9 mouse cellular contexts compared by ENCODE assay signal in the genomic region with DNA sequence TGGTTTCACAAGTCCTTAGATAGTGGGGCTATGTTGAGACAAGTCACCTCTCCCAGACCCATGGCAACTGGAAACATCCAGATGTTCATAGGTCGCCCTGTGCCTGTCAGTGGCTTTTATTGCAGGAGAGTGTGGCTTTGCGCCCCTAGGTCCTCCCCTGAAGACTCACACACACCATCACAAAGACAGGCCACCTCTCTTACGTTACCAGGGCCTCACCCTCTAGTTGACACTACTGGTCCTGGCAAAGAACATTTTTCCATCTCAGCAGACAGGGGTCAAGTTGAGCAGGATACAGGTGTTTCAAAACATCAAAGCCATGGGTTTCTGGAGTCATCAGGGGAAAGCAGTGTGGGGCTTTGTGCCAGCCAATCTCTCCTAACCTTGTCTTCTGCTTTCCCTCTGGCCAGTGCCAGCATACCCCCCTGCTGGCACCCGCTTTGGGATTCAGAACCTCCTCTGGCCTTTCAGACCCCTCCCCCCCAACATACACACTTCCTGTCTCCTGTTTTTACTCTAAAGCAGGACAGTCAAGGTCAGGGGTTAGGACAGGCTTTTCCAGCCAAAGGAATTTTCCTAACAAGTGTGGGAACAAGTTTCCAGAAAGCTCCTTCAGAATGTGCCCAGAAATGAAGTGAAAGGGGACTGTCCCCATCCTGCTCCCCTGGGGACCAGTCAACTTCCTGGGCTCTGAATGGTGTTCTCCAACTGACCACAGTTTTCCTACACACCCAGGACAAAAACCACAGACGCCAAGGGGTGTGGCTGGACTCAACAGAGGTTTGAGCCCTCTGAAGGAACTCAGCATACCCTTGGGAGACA. TPM values are rescaled to one million over a fixed set of nuclear protein-coding genes. Genes with fewer than 3 reads are reported as not detected.
DNase-seq lines count a peak whose midpoint lies in the region; ATAC-seq lines count a peak whose summit lies in the region.
"Had no signal": no experiment of that assay in that cellular context is flagged by ENCODE, and none has a peak within 500 bp of the region (broad histone marks: within the 10 kb centered on the region; RNA-seq: fewer than 3 reads in every experiment).

No protein-coding gene starts in this region.

- no peak overlapping the region; the same call in 1 of the 2 replicates for H3K27ac ChIP-seq in heart, embryonic 11.5 days (ENCODE audit: low read depth, low read length)
- H3K27ac ChIP-seq in intestine, embryonic 15.5 days = no peak overlapping the region

- 0 out of 2 replicates have a peak, but pooled peaks have one; percentile 18 for ATAC-seq in heart, embryonic 11.5 days (replicated peaks; ENCODE audit: insufficient number of reproducible peaks, low FRiP score, low TSS enrichment)
- ATAC-seq in intestine, embryonic 15.5 days = no peak

- no peak overlapping the region for H3K4me3 ChIP-seq in heart, embryonic 11.5 days (ENCODE audit: low read depth, low read length)
- no peak overlapping the region for H3K4me3 ChIP-seq in intestine, embryonic 15.5 days (replicated peaks)

- peaks cover 2% of the 10 kb centered on the region; the same call in 1 of the 2 replicates for H3K9me3 ChIP-seq in heart, embryonic 11.5 days (replicated peaks; ENCODE audit: control insufficient read depth, low read length)
- H3K9me3 ChIP-seq in intestine, embryonic 15.5 days = no peaks in the 10 kb centered on the region

- no peak overlapping the region for H3K4me2 ChIP-seq in heart, embryonic 11.5 days
- no peak overlapping the region for H3K4me2 ChIP-seq in intestine, embryonic 15.5 days (replicated peaks)
- H3K4me2 ChIP-seq: lung, embryonic 14.5 days had no signal

- H3K27me3 ChIP-seq in heart, embryonic 11.5 days (ENCODE audit: control insufficient read depth, insufficient read depth, low read length) = no peaks in the 10 kb centered on the region
- H3K27me3 ChIP-seq in intestine, embryonic 15.5 days (replicated peaks) = no peaks in the 10 kb centered on the region

- 54% methylated on average over 5 of the region's 5 CpGs for WGBS in heart, embryonic 11.5 days (ENCODE audit: insufficient replicate concordance)
- 59% methylated on average over 5 of the region's 5 CpGs for WGBS in intestine, embryonic 15.5 days

- DNase-seq in adrenal gland, adult (ENCODE audit: inconsistent age in 2 of 2, low spot score in 1 of 2) = peak; percentile 31 to 63
- DNase-seq in adrenal gland, postnatal 4 days (ENCODE audit: low spot score in 2 of 2) = no peak
- DNase-seq in NIH3T3 (ENCODE audit: low read depth) = peak; percentile 20
- peak; percentile 23 to 24 for DNase-seq in kidney, postnatal 36 days
- DNase-seq in layer of hippocampus, postnatal 14 days (ENCODE audit: low spot score in 2 of 2) = no peak
- DNase-seq in urinary bladder, postnatal 14 days (ENCODE audit: low spot score) = no peak
- DNase-seq: lung, embryonic 14.5 days had no signal

- peaks cover 10% of the 10 kb centered on the region for H3K4me1 ChIP-seq in heart, embryonic 11.5 days (ENCODE audit: control insufficient read depth, insufficient read depth, low read length)
- H3K4me1 ChIP-seq in intestine, embryonic 15.5 days (replicated peaks) = 0 out of 2 replicates have a peak, but pooled peaks cover 3% of the 10 kb centered on the region

- no peak overlapping the region for H3K9ac ChIP-seq in heart, embryonic 11.5 days (ENCODE audit: low read depth, low read length)
- no peak overlapping the region for H3K9ac ChIP-seq in intestine, embryonic 15.5 days
- H3K9ac ChIP-seq: lung, embryonic 14.5 days had no signal

- no peaks in the 10 kb centered on the region for H3K36me3 ChIP-seq in heart, embryonic 11.5 days (ENCODE audit: control insufficient read depth, insufficient read depth, low read length)
- H3K36me3 ChIP-seq in intestine, embryonic 15.5 days = no peaks in the 10 kb centered on the region

RNA-seq across cellular contexts. Expression of a gene that starts 31.5 kb away (rescaled TPM):
- 10 to 100 TPM; 23.1 to 31.3 TPM for total RNA-seq in adrenal gland, postnatal 4 days (2021)
- 5.3 and 8.4 TPM in 2 replicates for polyA plus RNA-seq in heart, embryonic 11.5 days (2014; fragmentation: Nextera tagmentation; extraction: Ambion mirVana)
- total RNA-seq in layer of hippocampus, postnatal 14 days (2021) = 100 to 1,000 TPM; 387 to 389 TPM
- polyA plus RNA-seq in intestine, embryonic 15.5 days (2015; fragmentation: Nextera tagmentation; extraction: Ambion mirVana) = 25.3 and 26.1 TPM in 2 replicates

RNA-seq across cellular contexts. Expression of a gene that starts 31.7 kb away (rescaled TPM):
- total RNA-seq in adrenal gland, postnatal 4 days (2021) = 10 to 100 TPM; 15.8 to 16.1 TPM
- polyA plus RNA-seq in heart, embryonic 11.5 days (2014; fragmentation: Nextera tagmentation; extraction: Ambion mirVana) = 6.2 and 6.9 TPM in 2 replicates
- 1 to 10 TPM; 7.0 to 7.4 TPM for total RNA-seq in layer of hippocampus, postnatal 14 days (2021)
- 7.0 and 7.5 TPM in 2 replicates for polyA plus RNA-seq in intestine, embryonic 15.5 days (2015; fragmentation: Nextera tagmentation; extraction: Ambion mirVana)

Comparison
In these comparisons a context has a peak if more than half of its experiments do, and no peak if none do; other contexts are left out.
1. DNase-seq: peak in adrenal gland, adult (2 of 2), NIH3T3 (single experiment) and kidney, postnatal 36 days (2 of 2); none in adrenal gland, postnatal 4 days (0 of 2), layer of hippocampus, postnatal 14 days (0 of 2) and urinary bladder, postnatal 14 days (single experiment).
2. RNA of a gene that starts 31.5 kb away (total RNA-seq): 387 to 389 TPM in layer of hippocampus, postnatal 14 days; 23.1 to 31.3 TPM in adrenal gland, postnatal 4 days; every median in the first group is over 10 times any median in the second.